ENCODE assay signal across 1 mouse cellular context in genomic region chr12:80790700-80791570, GRCm38 (mm10).
TF ChIP-seq lines count a peak whose summit lies in the region.

No protein-coding gene starts in this region.

TF ChIP-seq in CH12.LX, 34 proteins besides CTCF, POLR2A, EP300 and RAD21 (continued from another document):
- TF ChIP-seq ZC3H11A (IDR thresholded peaks at IDR 0.05; ENCODE audit: low read depth, low read length): no peak
TF ChIP-seq in CH12.LX: peak in this region for 9.
